Mouse (Mus musculus) Patski (cell line): ENCODE data around the gene Cox5a. TPM values are rescaled to one million over a fixed set of nuclear protein-coding genes. Genes with fewer than 3 reads are reported as not detected.

Experiments
- ATAC-seq: fragments of 100-300 bp; one replicate; pipeline ENCODE4 v1.8.0; 2021
- CTCF ChIA-PET: fragments of 350-600 bp; sonication (Branson Sonifier 250); formaldehyde crosslinking; loops from one replicate; lab custom pipeline; 2022; ENCODE audit warnings: inconsistent platforms; lab: Charles Lee
- POLR2A ChIA-PET: fragments of 350-600 bp; sonication (Branson Sonifier 250); formaldehyde crosslinking; loops from one replicate; lab custom pipeline; 2022; ENCODE audit warnings: antibody characterized with exemption, inconsistent platforms; lab: Charles Lee
- DNase-seq: peaks from one replicate; pipeline ENCODE4 v3.0.0-alpha.2; 2011; ENCODE audit warnings: low read depth, low spot score
- H3K27me3 ChIP-seq: fragments of 371-371 bp; one replicate; pipeline ENCODE4 v1.5.1; 2021
- CTCF ChIP-seq: fragments of 100-300 bp; IDR thresholded peaks from one replicate; pipeline ENCODE4 v1.5.1; 2021
- in situ Hi-C: fragments of 300-500 bp; cut with MboI; formaldehyde crosslinking; loops from 3 replicates; pipeline ENCODE4 v1.11.1; 2018; ENCODE audit warnings: low pct_unique_long_range_greater_than_20kb, mixed read lengths
- polyA plus RNA-seq: library from polyadenylated mRNA; unstranded; gene quantifications from one replicate; pipeline ENCODE4 v1.2.3, GENCODE M21; 2021

Gene Cox5a
- polyA plus RNA-seq, 1 experiment from 2014 or later = 1,082 TPM

DNA sequence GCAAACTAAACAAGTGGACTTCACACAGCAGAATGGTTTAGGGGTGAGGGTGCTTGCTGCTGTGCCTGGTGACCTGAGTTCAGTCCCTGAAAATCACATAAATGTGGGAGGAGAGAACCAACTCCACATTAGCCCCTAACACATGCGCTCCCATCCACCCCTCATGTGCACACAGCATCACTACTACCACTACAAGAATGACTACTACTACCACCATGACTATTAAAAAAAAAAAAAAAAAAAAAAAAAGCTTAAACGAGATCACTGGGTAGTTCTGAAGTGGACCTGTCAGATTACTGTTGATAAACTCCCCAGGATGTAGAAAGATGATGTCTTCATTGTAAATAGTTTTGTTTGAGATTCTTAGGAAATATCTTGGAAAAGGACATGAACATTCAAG, 38.5 kb downstream of the Cox5a start:
- ATAC-seq (no peak), DNase-seq (no peak)
- ChIA-PET POLR2A (no interaction called here), CTCF (no interaction called here)
- in situ Hi-C loops = no loop called here
- H3K27me3 ChIP-seq = peaks cover 4% of the 10 kb centered on the region
- no peak for TF ChIP-seq CTCF

DNA sequence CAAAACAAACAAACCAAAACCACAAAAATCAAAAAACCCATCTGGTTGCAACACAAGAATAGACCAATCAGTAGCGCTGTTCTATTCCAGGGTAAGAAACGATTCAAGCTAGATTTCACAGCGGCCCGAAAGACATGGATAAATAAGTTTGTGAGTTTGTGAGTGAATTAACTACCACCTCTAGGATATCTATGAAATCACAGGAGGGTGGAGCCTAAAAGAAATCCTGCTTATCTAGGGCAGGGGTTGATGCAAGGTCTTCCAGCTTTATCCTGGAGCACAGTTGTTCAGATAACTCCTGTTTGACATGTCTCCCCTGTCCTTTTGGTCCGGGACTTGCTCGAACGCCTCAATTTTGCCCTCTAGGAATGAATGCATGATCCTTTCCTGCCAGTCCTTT, 39.2 kb downstream of the Cox5a start:
- peaks cover 4% of the 10 kb centered on the region for H3K27me3 ChIP-seq
- in situ Hi-C loops = no loop called here
- ATAC-seq (no peak), DNase-seq (no peak)
- POLR2A ChIA-PET = interaction anchor here (0.9 kb wide), 1 partner anchor 71 kb away, joined by 3 read pairs; no protein-coding TSS in a partner anchor
- no peak for TF ChIP-seq CTCF
- CTCF ChIA-PET = interaction anchor here (1.0 kb wide), 1 partner anchor 100 kb away, joined by 3 read pairs; no protein-coding TSS in a partner anchor

DNA sequence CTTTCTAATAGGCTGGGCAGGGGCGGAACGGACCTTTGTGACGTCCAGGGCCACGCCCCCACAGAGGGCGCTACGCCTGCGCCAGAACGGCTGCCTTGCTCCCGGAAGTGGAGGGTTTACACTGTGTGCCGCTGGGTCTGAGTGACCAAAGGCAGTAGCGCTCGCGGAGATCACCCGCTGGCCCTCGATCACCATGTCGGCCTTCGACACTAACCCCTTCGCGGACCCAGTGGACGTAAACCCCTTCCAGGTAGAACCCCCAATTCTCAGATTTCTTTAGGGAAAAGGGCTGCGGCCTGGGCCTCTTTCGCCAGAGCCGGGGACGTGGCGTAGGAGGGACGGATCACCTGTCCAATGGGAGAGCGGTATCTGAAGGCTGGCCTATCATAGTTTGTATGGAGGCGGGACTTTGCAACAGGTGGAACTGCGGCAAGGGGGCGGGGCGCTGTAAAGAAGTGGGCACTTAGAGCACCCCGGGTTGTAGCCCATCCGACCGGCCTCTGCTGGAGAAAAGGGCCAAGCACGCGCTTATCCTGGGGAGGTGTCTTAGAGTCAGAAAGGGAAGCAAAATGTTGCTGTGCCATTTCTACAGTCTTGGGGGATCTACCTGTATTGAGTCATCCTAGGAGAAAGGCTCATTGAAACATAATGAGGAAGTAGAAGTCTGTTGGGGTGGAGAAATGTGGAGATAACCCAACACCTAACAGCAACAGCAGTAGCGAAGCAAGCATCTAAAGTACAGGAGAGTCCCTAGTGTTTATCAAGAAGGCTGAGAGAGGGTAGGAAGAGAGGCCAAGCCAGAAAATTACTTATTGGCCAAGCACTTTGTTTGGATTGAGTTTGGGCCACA, 40.0 kb downstream of the Cox5a start, which contains the start of gene Scamp2:
TSS of gene Scamp2 (plus strand) at position 83 of the 850 bp plus-strand sequence.
- ATAC-seq (peak; percentile 97), DNase-seq (peak; percentile 66)
- H3K27me3 ChIP-seq = peaks cover 4% of the 10 kb centered on the region
- no peak for TF ChIP-seq CTCF
- in situ Hi-C loops = no loop called here
- ChIA-PET POLR2A (interaction anchor here (0.6 to 0.9 kb wide), 3 partner anchors 9 to 70 kb away, joined by 3 read pairs; no protein-coding TSS in a partner anchor), CTCF (interaction anchor here (1.0 to 1.9 kb wide), 3 partner anchors 10 to 99 kb away, joined by 3 to 5 read pairs (median 4); no protein-coding TSS in a partner anchor)

DNA sequence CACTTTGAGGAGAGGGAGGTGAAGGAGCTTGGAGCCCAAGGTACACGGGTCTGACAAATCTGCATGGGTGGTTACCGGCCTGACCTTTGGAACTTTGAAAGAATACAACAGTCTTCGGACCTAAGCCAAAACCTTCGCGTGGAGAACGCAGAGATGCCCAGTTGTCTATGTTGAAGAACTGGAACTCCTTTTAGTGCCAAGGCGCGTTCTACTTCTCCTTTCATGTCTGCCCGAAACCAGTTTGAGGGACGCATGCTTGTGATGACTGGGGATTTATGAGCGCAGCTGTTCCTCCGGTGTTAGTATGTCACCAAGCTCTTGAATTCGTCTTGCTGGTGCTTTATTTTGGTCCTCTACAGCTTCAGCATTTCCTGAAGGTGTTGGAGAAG, 40.6 kb downstream of the Cox5a start:
- ATAC-seq (no peak), DNase-seq (no peak)
- in situ Hi-C loops = no loop called here
- ChIA-PET POLR2A (interaction anchor here (0.6 to 0.8 kb wide), 2 partner anchors 10 to 22 kb away, joined by 3 read pairs; no protein-coding TSS in a partner anchor), CTCF (interaction anchor here (1.8 to 1.9 kb wide), 2 partner anchors 9 to 18 kb away, joined by 4 to 5 read pairs; no protein-coding TSS in a partner anchor)
- H3K27me3 ChIP-seq = peaks cover 4% of the 10 kb centered on the region
- TF ChIP-seq CTCF = no peak

DNA sequence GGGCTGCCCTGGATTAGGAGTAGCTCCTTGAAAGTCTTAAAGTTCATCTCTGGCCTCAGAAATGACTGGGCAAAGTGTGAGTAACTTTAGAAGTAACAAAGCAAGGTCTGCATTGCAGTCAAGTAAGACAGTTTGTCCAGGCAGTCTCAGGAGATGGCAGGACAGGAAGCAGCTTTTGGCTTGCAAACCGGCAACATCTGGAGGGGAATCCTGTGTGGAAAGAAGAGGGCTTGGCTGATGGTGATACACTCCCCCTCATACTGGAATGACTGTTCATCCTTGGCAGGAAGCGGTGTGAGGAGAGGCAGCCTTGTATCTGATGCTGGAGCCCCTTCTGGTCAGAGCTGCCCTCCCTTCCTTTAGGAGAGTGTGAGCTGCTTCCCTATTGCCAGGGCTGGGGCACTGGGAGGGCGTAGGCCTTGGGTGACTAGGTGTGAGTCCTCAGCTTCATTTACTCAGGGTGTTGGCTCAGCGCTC, 41.9 kb downstream of the Cox5a start:
- no peak for TF ChIP-seq CTCF
- in situ Hi-C loops = no loop called here
- CTCF ChIA-PET = interaction anchor here (1.8 to 1.9 kb wide), 2 partner anchors 8 to 16 kb away, joined by 4 to 5 read pairs; no protein-coding TSS in a partner anchor
- ATAC-seq (no peak), DNase-seq (no peak)
- POLR2A ChIA-PET = interaction anchor here (0.8 kb wide), 1 partner anchor 20 kb away, joined by 4 read pairs; no protein-coding TSS in a partner anchor
- H3K27me3 ChIP-seq = peaks cover 4% of the 10 kb centered on the region

DNA sequence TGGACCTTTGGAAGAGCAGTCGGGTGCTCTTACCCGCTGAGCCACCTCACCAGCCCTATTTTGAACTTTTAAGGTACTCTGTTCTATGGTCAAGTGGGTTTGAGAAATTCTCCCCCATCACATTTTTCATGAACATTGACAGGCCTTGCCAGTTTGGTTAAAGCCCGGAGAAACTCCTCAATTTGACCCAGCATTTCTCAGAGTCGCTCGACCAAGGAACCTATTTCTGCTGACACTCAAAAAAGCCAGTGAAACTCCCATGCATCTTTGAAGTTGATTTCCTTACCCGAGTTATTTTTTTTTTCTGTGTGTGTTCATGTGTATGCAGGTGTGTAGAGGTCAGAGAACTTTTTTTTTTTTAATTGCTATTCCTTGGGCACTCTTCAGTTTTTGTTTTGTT, 43.5 kb downstream of the Cox5a start:
- TF ChIP-seq CTCF = no peak
- in situ Hi-C loops = no loop called here
- ChIA-PET POLR2A (no interaction called here), CTCF (interaction anchor here (1.1 kb wide), 2 partner anchors 15 to 81 kb away, joined by 3 read pairs; no protein-coding TSS in a partner anchor)
- no peaks in the 10 kb centered on the region for H3K27me3 ChIP-seq
- DNase-seq (no peak), ATAC-seq (no peak)

DNA sequence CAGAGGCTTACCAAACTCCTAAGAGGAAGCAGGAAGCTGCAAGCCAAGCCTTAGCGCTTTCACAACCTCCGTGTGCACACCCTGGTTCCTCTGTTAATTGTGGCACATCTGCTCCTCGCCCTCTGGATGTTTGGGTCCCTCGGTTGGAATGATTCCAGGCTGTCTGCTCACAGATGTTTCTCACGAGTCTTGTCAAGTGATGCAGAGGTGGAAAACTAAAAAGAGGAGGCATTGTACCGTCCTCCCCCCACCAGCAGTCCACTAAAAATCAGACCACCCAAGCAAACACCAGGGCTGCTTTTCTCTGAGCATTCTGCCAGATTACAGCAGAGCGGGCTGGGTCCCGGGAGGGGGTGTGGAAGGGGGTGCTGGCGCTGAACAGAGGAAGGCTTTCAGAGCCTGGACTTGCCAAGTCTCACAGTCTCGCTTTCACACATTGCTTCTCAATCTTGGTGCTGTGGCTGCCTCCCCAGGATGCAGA, 44.7 kb downstream of the Cox5a start:
- H3K27me3 ChIP-seq = no peaks in the 10 kb centered on the region
- POLR2A ChIA-PET = no interaction called here
- in situ Hi-C loops = no loop called here
- no peak for TF ChIP-seq CTCF
- ATAC-seq (no peak), DNase-seq (no peak)
- CTCF ChIA-PET = interaction anchor here (1.1 kb wide), 1 partner anchor 79 kb away, joined by 3 read pairs; no protein-coding TSS in a partner anchor

DNA sequence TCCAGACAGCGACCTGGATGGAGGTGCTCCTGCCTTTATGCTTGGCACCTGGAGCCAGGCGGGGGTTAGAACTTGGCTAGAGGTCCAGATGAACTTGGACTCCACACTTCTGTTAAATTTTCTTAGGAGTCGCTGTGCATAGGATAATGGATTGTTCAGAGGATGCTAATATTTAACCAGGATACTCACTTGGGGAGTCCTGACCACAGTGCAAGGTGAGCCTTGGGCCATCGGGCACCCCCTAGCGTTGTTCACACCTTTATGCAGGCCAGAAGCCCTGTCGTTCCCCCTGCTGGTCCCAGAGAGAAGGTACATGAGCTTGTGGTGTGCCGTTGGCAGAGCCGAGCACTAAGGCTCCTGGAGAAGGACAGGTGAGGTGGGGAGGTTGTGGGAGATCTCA, 45.8 kb downstream of the Cox5a start:
- H3K27me3 ChIP-seq = no peaks in the 10 kb centered on the region
- in situ Hi-C loops = no loop called here
- ATAC-seq (no peak), DNase-seq (no peak)
- peak; percentile 58 for TF ChIP-seq CTCF
- CTCF ChIA-PET = no interaction called here
- POLR2A ChIA-PET = interaction anchor here (1.1 kb wide), 1 partner anchor 9 kb away, joined by 4 read pairs; no protein-coding TSS in a partner anchor

DNA sequence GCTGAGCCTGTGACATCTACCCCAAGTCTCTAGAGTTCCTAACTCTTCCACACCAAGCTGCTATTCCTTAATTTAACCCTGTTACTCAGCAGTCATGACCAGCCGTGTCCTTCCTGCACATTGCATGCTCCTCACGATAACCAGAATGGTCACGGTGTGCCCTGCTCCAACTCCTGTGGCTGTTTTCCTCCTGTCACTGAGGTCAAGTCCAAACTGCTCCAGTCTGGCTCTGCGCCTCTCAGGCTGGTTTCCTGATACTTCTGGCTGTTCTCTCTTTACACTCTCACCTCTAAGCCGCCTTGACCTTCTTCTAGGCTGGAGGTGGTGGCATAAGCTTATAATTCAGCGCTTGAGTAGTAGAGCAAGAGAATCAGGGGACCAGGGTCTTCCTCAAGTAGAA, 47.4 kb downstream of the Cox5a start:
- POLR2A ChIA-PET = no interaction called here
- DNase-seq (no peak), ATAC-seq (no peak)
- TF ChIP-seq CTCF = no peak
- CTCF ChIA-PET = no interaction called here
- H3K27me3 ChIP-seq = no peaks in the 10 kb centered on the region
- in situ Hi-C loops = no loop called here

DNA sequence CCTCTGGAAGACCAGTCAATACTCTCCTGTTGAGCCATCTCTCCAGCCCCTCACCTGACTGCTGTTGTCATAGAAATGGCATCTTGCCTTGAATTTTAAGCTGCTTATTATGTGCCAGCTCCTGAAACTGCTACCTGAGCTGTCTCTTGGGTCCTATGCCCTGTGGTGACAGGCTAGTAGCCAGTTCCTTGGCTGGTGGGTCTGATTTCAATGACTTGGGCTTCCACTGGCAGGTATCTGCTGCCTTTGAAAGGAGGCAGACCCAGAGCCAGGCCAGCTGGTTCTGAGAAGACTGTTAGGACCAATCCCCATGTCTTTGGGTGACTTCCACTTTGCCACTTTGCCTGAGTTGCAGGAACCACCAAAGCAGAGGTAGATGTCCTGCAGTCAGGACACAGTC, 53.3 kb downstream of the Cox5a start:
- CTCF ChIA-PET = no interaction called here
- no peaks in the 10 kb centered on the region for H3K27me3 ChIP-seq
- no peak for TF ChIP-seq CTCF
- ATAC-seq (no peak), DNase-seq (no peak)
- in situ Hi-C loops = no loop called here
- POLR2A ChIA-PET = no interaction called here

DNA sequence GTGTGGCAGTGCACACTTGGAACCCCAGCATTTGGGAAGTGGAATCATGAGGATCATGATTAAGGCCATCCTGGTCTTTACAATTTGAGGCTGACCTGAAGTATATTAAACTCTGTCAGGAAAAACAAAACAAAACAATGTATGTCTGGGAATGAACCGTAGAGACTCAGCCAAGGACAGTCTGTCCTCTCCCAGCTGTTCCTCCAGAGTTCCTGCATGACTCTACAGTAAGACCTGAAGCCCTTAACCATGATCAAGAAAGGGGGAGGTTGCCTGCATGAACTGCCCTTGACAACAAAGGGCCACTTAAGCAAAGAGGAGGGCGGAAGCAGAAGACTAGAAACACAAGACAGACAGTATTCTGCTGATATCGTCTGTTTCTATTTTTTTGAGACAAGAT, 54.5 kb downstream of the Cox5a start:
- TF ChIP-seq CTCF = no peak
- DNase-seq = no peak
- in situ Hi-C loops = no loop called here
- no peak for ATAC-seq
- no peaks in the 10 kb centered on the region for H3K27me3 ChIP-seq
- POLR2A ChIA-PET = interaction anchor here (0.9 kb wide), 1 partner anchor 9 kb away, joined by 4 read pairs; no protein-coding TSS in a partner anchor
- CTCF ChIA-PET = no interaction called here
